Mouse (Mus musculus): ENCODE data around the gene Cyp1a2.

GRCm38 (mm10) chr9:57638651-57639459, 44.6 kb downstream of the Cyp1a2 start:
- TF ChIP-seq POLR2A (IDR thresholded peaks at IDR 0.05; ENCODE audit: borderline replicate concordance, extremely low read depth, low read depth, low read length) (peak; percentile 49; the same call in 1 of the 2 replicates), CTCF (IDR thresholded peaks at IDR 0.05; ENCODE audit: insufficient read depth, low read length) (no peak)
